Comparison of ENCODE assay signal across 7 mouse cellular contexts in genomic region chr6:67102014-67102413, GRCm38 (mm10).
DNase-seq lines count a peak whose midpoint lies in the region; ATAC-seq and TF ChIP-seq lines count a peak whose summit lies in the region.

No protein-coding gene starts in this region.

- peaks cover 10% of the 10 kb centered on the region for H3K4me1 ChIP-seq in kidney, postnatal 0 days (replicated peaks; ENCODE audit: insufficient read depth, low read length)
- peaks cover 5% of the 10 kb centered on the region for H3K4me1 ChIP-seq in stomach, embryonic 16.5 days (ENCODE audit: control insufficient read depth, insufficient read depth, low read length)

- H3K27me3 ChIP-seq in kidney, postnatal 0 days (ENCODE audit: insufficient read depth, low read length) = no peaks in the 10 kb centered on the region
- no peaks in the 10 kb centered on the region for H3K27me3 ChIP-seq in stomach, embryonic 16.5 days (ENCODE audit: control insufficient read depth, insufficient read depth, low read length)

- intact Hi-C loops in gastrocnemius, postnatal 14 days (cut with DNase I; ENCODE audit: low total_unique reads) = loop anchor here (10.0 kb wide), 1 partner anchor 67 kb away; the partner anchor contains the start of gene Gadd45a

- H3K4me2 ChIP-seq in kidney, postnatal 0 days (ENCODE audit: low read length) = peak overlapping the region; percentile 3; the same call in 1 of the 2 replicates
- peak overlapping the region; percentile 14; the same call in 1 of the 2 replicates for H3K4me2 ChIP-seq in stomach, embryonic 16.5 days (ENCODE audit: low read depth, low read length)

- no peak overlapping the region for H3K4me3 ChIP-seq in kidney, postnatal 0 days (replicated peaks; ENCODE audit: low read depth, low read length)
- no peak overlapping the region for H3K4me3 ChIP-seq in stomach, embryonic 16.5 days (replicated peaks; ENCODE audit: low read length)

- DNase-seq in left cerebral cortex, adult 18-20 months (ENCODE audit: low spot score in 2 of 2) = peak; percentile 12 to 24
- no peak for DNase-seq in left cerebral cortex, adult 11 months (ENCODE audit: low spot score)
- peak; percentile 27 for DNase-seq in adrenal gland, postnatal 25 days
- peak; percentile 52 for DNase-seq in gastrocnemius, postnatal 14 days
- no peak for DNase-seq in kidney, postnatal 0 days (ENCODE audit: low spot score)
- DNase-seq in layer of hippocampus, postnatal 25 days (ENCODE audit: extremely low spot score in 1 of 2, low spot score in 1 of 2) = no peak

- H3K9ac ChIP-seq in kidney, postnatal 0 days (ENCODE audit: low read depth, low read length) = no peak overlapping the region
- no peak overlapping the region for H3K9ac ChIP-seq in stomach, embryonic 16.5 days (ENCODE audit: low read length)

- H3K27ac ChIP-seq in kidney, postnatal 0 days = peak overlapping the region; percentile 33
- 0 out of 2 replicates have a peak overlapping the region, but pooled peaks have one; percentile 26 for H3K27ac ChIP-seq in stomach, embryonic 16.5 days (ENCODE audit: low read length)

- no peak for ATAC-seq in kidney, postnatal 0 days (replicated peaks; ENCODE audit: low FRiP score, low read depth)
- 0 out of 2 replicates have a peak, but pooled peaks have one; percentile 21 for ATAC-seq in stomach, embryonic 16.5 days (ENCODE audit: insufficient read depth, low FRiP score)

- WGBS in kidney, postnatal 0 days = 61% methylated on average over 4 of the region's 4 CpGs
- WGBS in stomach, embryonic 16.5 days = 64% methylated on average over 4 of the region's 4 CpGs

- H3K9me3 ChIP-seq in kidney, postnatal 0 days (replicated peaks; ENCODE audit: low read length) = no peaks in the 10 kb centered on the region
- no peaks in the 10 kb centered on the region for H3K9me3 ChIP-seq in stomach, embryonic 16.5 days (replicated peaks; ENCODE audit: control insufficient read depth, low read length)

- no peaks in the 10 kb centered on the region for H3K36me3 ChIP-seq in kidney, postnatal 0 days (ENCODE audit: insufficient read depth, low read length)
- no peaks in the 10 kb centered on the region for H3K36me3 ChIP-seq in stomach, embryonic 16.5 days (ENCODE audit: control insufficient read depth, insufficient read depth, low read length)

- no peak for TF ChIP-seq CTCF in kidney, postnatal 0 days (IDR thresholded peaks at IDR 0.05; ENCODE audit: low read depth)

Comparison
In these comparisons a context has a peak if more than half of its experiments do, and no peak if none do; other contexts are left out.
1. DNase-seq: peak in left cerebral cortex, adult 18-20 months (2 of 2), adrenal gland, postnatal 25 days (single experiment) and gastrocnemius, postnatal 14 days (single experiment); none in left cerebral cortex, adult 11 months (single experiment), kidney, postnatal 0 days (single experiment) and layer of hippocampus, postnatal 25 days (0 of 2).